Mouse (Mus musculus): ENCODE measurements at regions not wholly inside any gene's neighbourhood (a gene's known extent, or its start where the extent isn't known, plus 50 kb on each side); places are given as distances from the start of the nearest gene placed in this dataset.

DNA sequence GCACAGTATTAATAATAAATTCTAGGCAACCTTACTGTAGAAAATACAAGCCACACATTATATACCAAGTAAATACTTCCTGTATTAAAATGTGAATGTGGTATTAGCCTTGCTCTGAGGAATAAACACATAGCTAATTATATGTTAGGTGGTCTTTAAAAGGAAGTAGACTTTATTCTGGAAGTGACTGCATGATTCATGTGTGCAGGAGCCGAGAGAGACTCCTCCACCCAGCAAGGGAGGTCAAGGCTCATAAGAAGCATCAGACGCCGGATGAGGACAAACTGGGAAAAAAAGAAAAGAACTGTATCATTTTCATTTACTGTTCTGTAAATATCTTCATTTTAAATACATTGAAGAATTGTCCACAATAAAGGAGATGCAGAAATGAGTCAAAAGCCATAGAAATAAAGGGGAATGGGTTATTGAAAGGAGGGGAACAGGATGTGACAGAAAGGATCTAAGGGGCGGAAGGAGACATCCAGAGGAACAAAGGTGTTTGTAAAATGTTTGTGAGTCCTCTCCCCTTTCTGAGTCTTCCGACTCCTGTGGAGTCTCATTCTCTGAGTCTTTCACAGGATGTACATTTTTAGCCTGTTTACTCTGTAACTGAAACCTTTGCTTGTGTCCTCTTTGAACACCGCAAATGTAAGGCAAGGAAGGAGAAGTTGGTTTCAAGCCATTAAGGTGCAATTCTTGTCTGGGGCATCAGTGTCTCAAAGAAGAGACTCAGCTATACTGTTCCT is 128.1 kb upstream of the Itga4 start:
- TF ChIP-seq CTCF (IDR thresholded peaks at IDR 0.05; ENCODE audit: borderline replicate concordance, control insufficient read depth, extremely low read depth, insufficient read depth, low read length, poor library complexity): no peak
- no peak for TF ChIP-seq POLR2A (IDR thresholded peaks at IDR 0.05; ENCODE audit: control insufficient read depth, extremely low read depth, insufficient read depth, low read length, poor library complexity)
